Mouse (Mus musculus) midbrain, embryonic 12.5 days (tissue): Measurements from ENCODE around the gene Clca3a2. TPM values are rescaled to one million over a fixed set of nuclear protein-coding genes. Genes with fewer than 3 reads are reported as not detected.

ENCODE experiments used
- polyA plus RNA-seq: library from polyadenylated mRNA; unstranded; fragments of >200 nt; fragmentation: Nextera tagmentation; extraction: Ambion mirVana; gene quantifications from 2 replicates; pipeline ENCODE4 v1.2.1, GENCODE M21; 2016

Gene Clca3a2
- polyA plus RNA-seq, 1 experiment from 2014 or later, result not detected

Other genes with a start within 250 kb of the Clca3a2 start
- gene Hs2st1, start 249.3 kb downstream of the Clca3a2 start, polyA plus RNA-seq, result 25.1 and 29.2 TPM in 2 replicates
- 460 and 470 TPM in 2 replicates for gene Selenof, start 249.2 kb downstream of the Clca3a2 start, polyA plus RNA-seq
- gene Sh3glb1, start 99.2 kb downstream of the Clca3a2 start, polyA plus RNA-seq, result 94.2 and 98.4 TPM in 2 replicates
- 0.09 TPM in 1 of 2 replicates, not detected in the other for gene Clca3a1, start 58.5 kb downstream of the Clca3a2 start, polyA plus RNA-seq
- not detected in 2 replicates for gene Clca3b, start 29.9 kb upstream of the Clca3a2 start, polyA plus RNA-seq
- gene Clca4b, start 113.0 kb upstream of the Clca3a2 start, polyA plus RNA-seq, result not detected in 2 replicates
- not detected in 2 replicates for gene Clca4a, start 155.6 kb upstream of the Clca3a2 start, polyA plus RNA-seq
- gene Clca1, start 213.3 kb upstream of the Clca3a2 start, polyA plus RNA-seq, result not detected in 2 replicates